Mouse (Mus musculus) kidney, embryonic 15.5 days (tissue): ENCODE measurements around the gene Micu2. TPM values are rescaled to one million over a fixed set of nuclear protein-coding genes. Genes with fewer than 3 reads are reported as not detected.

Experiments
- ATAC-seq: fragments of 200-750 bp; cut with Nextera tagmentation; replicated peaks from 2 replicates; pipeline ENCODE4 v1.8.0; 2017; ENCODE audit warnings: moderate TSS enrichment; ENCODE audit not compliant: low FRiP score
- H3K27ac ChIP-seq: fragments of 300-500 bp; sonication (generic); 2 replicates; pipeline ENCODE4 v1.5.1; 2015; ENCODE audit warnings: mild to moderate bottlenecking, inconsistent platforms
- H3K27me3 ChIP-seq: fragments of 300-500 bp; sonication (generic); 2 replicates; pipeline ENCODE4 v1.6.1; 2015; ENCODE audit warnings: inconsistent platforms
- H3K36me3 ChIP-seq: fragments of 300-500 bp; sonication (generic); 2 replicates; pipeline ENCODE4 v1.6.1; 2015; ENCODE audit warnings: inconsistent platforms
- H3K4me1 ChIP-seq: fragments of 300-500 bp; sonication (generic); 2 replicates; pipeline ENCODE4 v1.6.1; 2015; ENCODE audit warnings: inconsistent platforms
- H3K4me2 ChIP-seq: fragments of 300-500 bp; sonication (generic); 2 replicates; pipeline ENCODE4 v1.6.1; 2015; ENCODE audit warnings: moderate library complexity, mild to moderate bottlenecking, inconsistent platforms
- H3K4me3 ChIP-seq: fragments of 300-500 bp; sonication (generic); replicated peaks from 2 replicates; pipeline ENCODE4 v1.5.1; 2015; ENCODE audit warnings: mild to moderate bottlenecking, inconsistent platforms
- H3K9ac ChIP-seq: fragments of 300-500 bp; sonication (generic); 2 replicates; pipeline ENCODE4 v1.6.1; 2015; ENCODE audit warnings: mild to moderate bottlenecking, inconsistent platforms
- H3K9me3 ChIP-seq: fragments of 300-500 bp; sonication (generic); replicated peaks from 2 replicates; pipeline ENCODE4 v1.6.1; 2016; ENCODE audit warnings: inconsistent platforms
- WGBS: fragments of 180-500 bp; shearing (Covaris S2); methylation state at CpG from one replicate; pipeline ENCODE4 v1.1.7; 2015; ENCODE audit warnings: mixed read lengths; 5-methylcytosine and 5-hydroxymethylcytosine counted together
- polyA plus RNA-seq: library from polyadenylated mRNA; unstranded; fragments of >200 nt; fragmentation: Nextera tagmentation; extraction: Ambion mirVana; gene quantifications from 2 replicates; pipeline ENCODE4 v1.2.1, GENCODE M21; 2015

Gene Micu2
- polyA plus RNA-seq = 82.2 and 86.3 TPM in 2 replicates

- WGBS = 2% methylated on average over 74 of the region's 76 CpGs
- peak within 1 kb of the TSS; percentile 72 for H3K4me2 ChIP-seq
- H3K27ac ChIP-seq = peak within 1 kb of the TSS; percentile 88
- peak; percentile 95 for ATAC-seq
- peak within 1 kb of the TSS; percentile 96 for H3K4me3 ChIP-seq
- peaks cover 14% of the 10 kb centered on the region for H3K4me1 ChIP-seq
- H3K27me3 ChIP-seq = no peaks in the 10 kb centered on the region
- peak within 1 kb of the TSS; percentile 87 for H3K9ac ChIP-seq
- no peaks in the 10 kb centered on the region for H3K36me3 ChIP-seq
- no peaks in the 10 kb centered on the region for H3K9me3 ChIP-seq
These were observed at the start of gene Micu2 for GRCm38 (mm10) chr14:57998526-57999401. TSS of gene Micu2 (minus strand) at chr14:57999262.

- Histone ChIP-seq H3K27ac (no peak overlapping the region), H3K27me3 (no peaks in the 10 kb centered on the region), H3K4me2 (no peak overlapping the region), H3K4me1 (no peaks in the 10 kb centered on the region), H3K9me3 (0 out of 2 replicates have a peak, but pooled peaks cover under 1% of the 10 kb centered on the region), H3K9ac (no peak overlapping the region), H3K4me3 (no peak overlapping the region), H3K36me3 (no peaks in the 10 kb centered on the region)
- ATAC-seq = no peak
- 82% methylated on average over 4 of the region's 4 CpGs for WGBS
These were observed 47.7 kb upstream of the Micu2 start for GRCm38 (mm10) chr14:58046639-58047284.

- no peak overlapping the region for H3K4me2 ChIP-seq
- 0 out of 2 replicates have a peak, but pooled peaks have one; percentile 43 for ATAC-seq
- peaks cover 11% of the 10 kb centered on the region for H3K27me3 ChIP-seq
- H3K4me3 ChIP-seq = no peak overlapping the region
- no peak overlapping the region for H3K9ac ChIP-seq
- no peaks in the 10 kb centered on the region for H3K36me3 ChIP-seq
- WGBS = 13% methylated on average over 6 of the region's 6 CpGs
- peaks cover 10% of the 10 kb centered on the region for H3K4me1 ChIP-seq
- no peak overlapping the region for H3K27ac ChIP-seq
- no peaks in the 10 kb centered on the region for H3K9me3 ChIP-seq
These were observed 37.1 kb upstream of the Micu2 start for GRCm38 (mm10) chr14:58036174-58036573.

- no peak overlapping the region for H3K4me2 ChIP-seq
- H3K27me3 ChIP-seq = peaks cover 11% of the 10 kb centered on the region
- peaks cover 10% of the 10 kb centered on the region for H3K4me1 ChIP-seq
- no peak overlapping the region for H3K27ac ChIP-seq
- no peak overlapping the region for H3K9ac ChIP-seq
- H3K9me3 ChIP-seq = no peaks in the 10 kb centered on the region
- H3K4me3 ChIP-seq = no peak overlapping the region
- H3K36me3 ChIP-seq = no peaks in the 10 kb centered on the region
- ATAC-seq = no peak
- 11% methylated on average over 8 of the region's 8 CpGs for WGBS
These were observed 35.5 kb upstream of the Micu2 start for GRCm38 (mm10) chr14:58034567-58034966.

GRCm38 (mm10) chr14:58018869-58019268 is 19.8 kb upstream of the Micu2 start:
- no peaks in the 10 kb centered on the region for H3K9me3 ChIP-seq
- no peak overlapping the region for H3K4me2 ChIP-seq
- H3K4me1 ChIP-seq = no peaks in the 10 kb centered on the region
- H3K4me3 ChIP-seq = no peak overlapping the region
- no peaks in the 10 kb centered on the region for H3K36me3 ChIP-seq
- no peak overlapping the region for H3K9ac ChIP-seq
- no peaks in the 10 kb centered on the region for H3K27me3 ChIP-seq
- no peak overlapping the region for H3K27ac ChIP-seq
- no peak for ATAC-seq
- 37% methylated on average over 2 of the region's 2 CpGs for WGBS

GRCm38 (mm10) chr14:58003852-58004251 is 4.8 kb upstream of the Micu2 start:
- no peak for ATAC-seq
- Histone ChIP-seq H3K27ac (no peak overlapping the region), H3K4me1 (peaks cover 7% of the 10 kb centered on the region), H3K4me2 (no peak overlapping the region), H3K9ac (no peak overlapping the region), H3K36me3 (no peaks in the 10 kb centered on the region), H3K9me3 (no peaks in the 10 kb centered on the region), H3K27me3 (no peaks in the 10 kb centered on the region), H3K4me3 (no peak overlapping the region)
- 76% methylated on average over 6 of the region's 6 CpGs for WGBS

GRCm38 (mm10) chr14:58002161-58002560 is 3.1 kb upstream of the Micu2 start:
- Histone ChIP-seq H3K27ac (no peak overlapping the region), H3K36me3 (no peaks in the 10 kb centered on the region), H3K4me3 (no peak overlapping the region), H3K4me2 (no peak overlapping the region), H3K4me1 (peaks cover 14% of the 10 kb centered on the region), H3K9ac (no peak overlapping the region), H3K9me3 (no peaks in the 10 kb centered on the region), H3K27me3 (no peaks in the 10 kb centered on the region)
- ATAC-seq = no peak
- 82% methylated on average over 1 of the region's 1 CpGs for WGBS

GRCm38 (mm10) chr14:57999402-57999734 is 306 bp upstream of the Micu2 start:
- H3K4me3 ChIP-seq = peak overlapping the region; percentile 96
- H3K27me3 ChIP-seq = no peaks in the 10 kb centered on the region
- no peaks in the 10 kb centered on the region for H3K9me3 ChIP-seq
- no peaks in the 10 kb centered on the region for H3K36me3 ChIP-seq
- peaks cover 14% of the 10 kb centered on the region for H3K4me1 ChIP-seq
- H3K27ac ChIP-seq = peak overlapping the region; percentile 88
- peak overlapping the region; percentile 72 for H3K4me2 ChIP-seq
- whole genome bisulfite sequencing = 29% methylated on average over 5 of the region's 5 CpGs
- H3K9ac ChIP-seq = no peak overlapping the region
- ATAC-seq = peak; percentile 71

GRCm38 (mm10) chr14:57997431-57997830 is 1.6 kb downstream of the Micu2 start:
- no peaks in the 10 kb centered on the region for H3K27me3 ChIP-seq
- peaks cover 14% of the 10 kb centered on the region for H3K4me1 ChIP-seq
- H3K9ac ChIP-seq = no peak overlapping the region
- WGBS = 68% methylated on average over 1 of the region's 1 CpGs
- no peak overlapping the region for H3K4me3 ChIP-seq
- no peaks in the 10 kb centered on the region for H3K36me3 ChIP-seq
- H3K9me3 ChIP-seq = no peaks in the 10 kb centered on the region
- H3K27ac ChIP-seq = peak overlapping the region; percentile 14; the same call in 1 of the 2 replicates
- no peak overlapping the region for H3K4me2 ChIP-seq
- no peak for ATAC-seq

- Histone ChIP-seq H3K4me2 (no peak overlapping the region), H3K9me3 (no peaks in the 10 kb centered on the region), H3K4me3 (no peak overlapping the region), H3K36me3 (0 out of 2 replicates have a peak, but pooled peaks cover 7% of the 10 kb centered on the region), H3K27me3 (no peaks in the 10 kb centered on the region), H3K4me1 (peaks cover 14% of the 10 kb centered on the region), H3K9ac (no peak overlapping the region), H3K27ac (no peak overlapping the region)
- no peak for ATAC-seq
- WGBS = 92% methylated on average over 3 of the region's 3 CpGs
These were observed 2.9 kb downstream of the Micu2 start for GRCm38 (mm10) chr14:57996210-57996609.

GRCm38 (mm10) chr14:57991761-57992160 is 7.3 kb downstream of the Micu2 start:
- ATAC-seq = no peak
- Histone ChIP-seq H3K9ac (no peak overlapping the region), H3K36me3 (peaks cover 41% of the 10 kb centered on the region), H3K4me2 (no peak overlapping the region), H3K27me3 (no peaks in the 10 kb centered on the region), H3K9me3 (no peaks in the 10 kb centered on the region), H3K27ac (no peak overlapping the region), H3K4me3 (no peak overlapping the region), H3K4me1 (no peaks in the 10 kb centered on the region)

GRCm38 (mm10) chr14:57989162-57989561 is 9.9 kb downstream of the Micu2 start:
- WGBS = 91% methylated on average over 2 of the region's 2 CpGs
- Histone ChIP-seq H3K9ac (no peak overlapping the region), H3K27me3 (no peaks in the 10 kb centered on the region), H3K9me3 (no peaks in the 10 kb centered on the region), H3K4me1 (no peaks in the 10 kb centered on the region), H3K36me3 (peaks cover 41% of the 10 kb centered on the region), H3K4me3 (no peak overlapping the region), H3K27ac (no peak overlapping the region), H3K4me2 (no peak overlapping the region)
- no peak for ATAC-seq
